Mouse (Mus musculus): ENCODE data around the gene Stab1. TPM values are rescaled to one million over a fixed set of nuclear protein-coding genes. Genes with fewer than 3 reads are reported as not detected.

Gene Stab1
- polyA plus RNA-seq, 1 experiment from 2014 or later = 18.0 TPM

DNA sequence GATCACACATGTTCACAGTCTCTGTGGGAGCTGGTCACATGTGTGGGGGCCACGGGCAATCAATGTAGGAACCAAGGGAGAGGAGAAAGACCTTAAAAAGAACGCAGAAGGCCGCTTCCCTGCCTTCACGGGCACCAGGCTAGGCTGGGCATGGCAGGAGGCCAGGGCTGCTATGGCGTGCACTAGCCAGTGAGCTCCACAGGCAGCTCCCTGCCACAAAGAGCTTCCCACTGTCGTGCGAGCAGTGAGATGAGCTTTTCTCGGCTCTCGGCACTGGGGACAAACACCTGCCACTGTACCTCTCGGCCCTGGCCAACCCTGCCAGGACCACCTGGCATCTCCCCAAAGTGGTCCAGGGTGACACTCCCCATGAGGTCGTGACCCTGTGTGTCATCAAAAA is 2.9 kb upstream of the Stab1 start:
- WGBS = 91% methylated on average over 11 of the region's 11 CpGs
- DNase-seq (ENCODE audit: low spot score) = no peak
- H3K27me3 ChIP-seq (ENCODE audit: low read depth, poor library complexity, severe bottlenecking) = no peaks in the 10 kb centered on the region
- no peak overlapping the region for H3K4me3 ChIP-seq
- no peaks in the 10 kb centered on the region for H3K9me3 ChIP-seq (replicated peaks)
- no peak overlapping the region for H3K27ac ChIP-seq (replicated peaks)
- peaks cover 70% of the 10 kb centered on the region for H3K36me3 ChIP-seq
- H3K4me1 ChIP-seq = peaks cover 14% of the 10 kb centered on the region

DNA sequence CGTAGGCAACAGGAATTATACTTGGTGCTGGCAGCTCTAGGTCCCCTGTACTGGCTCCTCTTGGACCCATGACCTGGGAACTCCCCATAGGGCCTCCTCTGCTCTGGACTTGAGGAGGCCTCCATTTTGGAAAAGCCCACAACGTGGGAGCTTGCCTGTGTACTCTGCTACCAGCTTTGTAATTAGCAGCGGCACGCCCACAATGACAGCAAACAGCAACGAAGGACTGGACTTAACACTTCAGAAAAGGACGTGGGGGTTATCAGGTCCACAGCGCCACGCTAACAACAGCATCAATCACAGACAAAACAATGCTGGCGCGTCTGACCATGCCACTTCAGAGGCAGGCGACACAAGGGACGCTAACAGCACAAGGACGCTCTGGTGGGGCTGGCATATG is 2.5 kb upstream of the Stab1 start:
- H3K36me3 ChIP-seq = peaks cover 66% of the 10 kb centered on the region
- H3K27me3 ChIP-seq (ENCODE audit: low read depth, poor library complexity, severe bottlenecking) = no peaks in the 10 kb centered on the region
- peaks cover 18% of the 10 kb centered on the region for H3K4me1 ChIP-seq
- no peaks in the 10 kb centered on the region for H3K9me3 ChIP-seq (replicated peaks)
- 93% methylated on average over 13 of the region's 13 CpGs for WGBS
- no peak overlapping the region for H3K4me3 ChIP-seq
- DNase-seq (ENCODE audit: low spot score) = no peak
- H3K27ac ChIP-seq (replicated peaks) = no peak overlapping the region

DNA sequence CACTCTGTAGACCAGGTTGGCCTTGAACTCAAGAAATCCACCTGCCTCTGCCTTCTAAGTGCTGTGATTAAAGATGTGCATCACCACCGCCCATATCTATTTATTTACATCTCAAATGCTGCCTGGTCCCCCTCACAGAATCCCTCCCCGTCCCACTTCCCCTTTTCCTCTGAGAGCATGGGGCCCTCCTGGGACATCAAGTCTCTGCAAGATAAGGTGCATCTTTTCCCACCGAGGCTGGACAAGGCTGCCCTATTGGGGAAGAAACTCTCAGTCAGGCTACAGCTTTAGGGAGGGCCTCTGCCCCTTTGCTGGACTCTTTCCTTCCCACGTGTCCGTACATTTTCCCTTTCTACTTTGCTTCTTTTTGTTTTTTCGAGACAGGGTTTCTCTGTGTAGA is 1.1 kb upstream of the Stab1 start:
- Histone ChIP-seq H3K9me3 (replicated peaks) (no peaks in the 10 kb centered on the region), H3K4me3 (no peak overlapping the region), H3K27ac (replicated peaks) (no peak overlapping the region), H3K27me3 (ENCODE audit: low read depth, poor library complexity, severe bottlenecking) (no peaks in the 10 kb centered on the region), H3K36me3 (peaks cover 51% of the 10 kb centered on the region), H3K4me1 (peaks cover 24% of the 10 kb centered on the region)
- no peak for DNase-seq (ENCODE audit: low spot score)
- WGBS = 90% methylated on average over 6 of the region's 6 CpGs

DNA sequence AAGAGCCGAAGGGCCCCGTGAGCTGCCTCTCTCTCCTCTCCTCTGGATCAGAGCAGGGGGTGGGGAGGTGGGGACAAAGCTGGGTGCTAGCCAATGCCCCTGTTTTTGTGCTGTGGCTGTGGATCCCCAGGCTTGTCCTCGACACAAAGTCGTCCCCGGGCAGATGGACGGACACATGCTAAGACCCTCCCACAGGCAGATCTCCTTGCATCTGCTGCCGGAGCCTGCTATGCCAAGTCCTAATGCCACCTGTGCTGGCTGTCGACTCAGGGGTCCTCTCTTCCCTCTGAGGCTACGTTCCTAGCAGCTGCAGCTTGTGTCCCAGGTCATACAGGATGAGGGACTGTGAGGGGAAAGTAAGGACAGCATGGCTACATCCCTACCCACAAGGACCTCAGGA is 1.6 kb downstream of the Stab1 start:
- H3K4me3 ChIP-seq = peak overlapping the region; percentile 20
- H3K4me1 ChIP-seq = peaks cover 28% of the 10 kb centered on the region
- DNase-seq (ENCODE audit: low spot score) = no peak
- H3K36me3 ChIP-seq = peaks cover 24% of the 10 kb centered on the region
- no peaks in the 10 kb centered on the region for H3K27me3 ChIP-seq (ENCODE audit: low read depth, poor library complexity, severe bottlenecking)
- 76% methylated on average over 9 of the region's 9 CpGs for WGBS
- H3K27ac ChIP-seq (replicated peaks) = peak overlapping the region; percentile 47
- no peaks in the 10 kb centered on the region for H3K9me3 ChIP-seq (replicated peaks)

DNA sequence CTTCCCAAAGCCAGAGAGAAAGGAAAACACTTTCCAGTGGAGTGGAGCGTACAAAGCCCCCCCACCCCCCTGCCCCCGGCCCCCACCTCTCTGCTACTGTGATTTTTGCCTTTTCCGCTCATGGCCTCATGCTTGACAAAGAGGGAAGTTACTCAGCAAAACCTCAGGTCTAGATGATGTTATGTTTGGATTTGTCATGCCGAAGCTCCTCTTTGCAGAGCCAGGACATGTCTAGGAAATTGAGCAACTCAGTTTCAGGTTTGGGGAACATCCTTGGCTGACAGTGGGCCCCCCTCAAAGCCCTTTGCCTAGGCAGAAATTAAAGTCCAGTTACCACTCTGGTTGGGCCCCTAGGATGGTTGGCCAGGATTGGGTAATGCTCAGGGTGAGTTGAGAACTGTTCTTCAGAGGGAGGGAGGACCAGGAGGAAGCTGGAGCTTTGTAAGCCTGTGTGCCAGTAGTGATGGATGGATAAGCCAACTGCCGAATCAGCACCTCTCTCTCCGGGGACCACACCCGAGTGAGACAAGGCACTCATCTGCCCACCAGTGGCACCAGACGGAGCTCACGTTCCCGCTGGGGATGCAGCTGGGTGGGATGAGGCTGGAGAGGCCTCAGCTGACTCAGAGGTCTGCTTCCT is 2.3 kb downstream of the Stab1 start:
- DNase-seq (ENCODE audit: low spot score) = no peak
- Histone ChIP-seq H3K27ac (replicated peaks) (peak overlapping the region; percentile 47), H3K4me1 (peaks cover 32% of the 10 kb centered on the region), H3K4me3 (no peak overlapping the region), H3K9me3 (replicated peaks) (no peaks in the 10 kb centered on the region), H3K36me3 (peaks cover 17% of the 10 kb centered on the region), H3K27me3 (ENCODE audit: low read depth, poor library complexity, severe bottlenecking) (no peaks in the 10 kb centered on the region)
- WGBS = 84% methylated on average over 10 of the region's 10 CpGs

DNA sequence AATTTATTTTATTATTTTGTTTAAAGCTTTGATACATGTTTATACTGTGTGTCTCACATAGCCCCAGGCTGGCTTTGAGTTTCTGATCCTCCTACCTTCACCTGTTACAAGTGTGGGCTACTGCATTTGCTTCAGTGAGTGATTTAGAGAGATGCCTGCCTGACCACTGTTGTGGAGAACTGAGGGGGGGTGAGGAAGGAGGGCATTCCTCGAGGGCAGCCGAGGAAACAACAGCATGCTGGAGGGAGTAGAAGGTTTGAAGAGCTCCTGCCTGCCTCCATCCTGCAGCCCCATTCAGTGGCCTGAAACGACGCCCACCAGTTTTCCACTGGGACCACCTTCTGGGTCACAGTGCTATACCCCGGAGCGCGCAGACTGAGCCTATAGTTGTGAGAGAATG is 3.0 kb downstream of the Stab1 start:
- H3K27ac ChIP-seq (replicated peaks) = no peak overlapping the region

DNA sequence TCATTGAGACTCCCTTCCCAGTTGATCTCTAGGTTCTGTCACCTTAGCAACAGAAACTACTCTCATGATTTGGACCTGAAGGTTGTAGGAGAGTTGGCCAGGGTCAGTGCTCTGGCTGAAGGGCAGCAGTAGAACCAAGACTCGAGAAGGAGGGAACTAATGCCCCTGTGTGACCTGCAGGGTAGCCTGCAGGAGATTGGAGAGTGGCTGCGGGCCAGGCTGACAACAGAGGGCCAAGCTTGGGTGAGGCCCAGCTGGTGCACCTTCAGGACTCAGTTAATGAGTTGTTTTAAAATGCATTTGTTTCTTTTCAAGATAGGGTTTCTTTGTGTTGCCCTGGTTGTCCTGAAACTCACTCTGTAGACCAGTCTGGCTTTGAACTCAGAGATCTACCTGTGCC is 3.4 kb downstream of the Stab1 start:
- Histone ChIP-seq H3K27ac (replicated peaks) (no peak overlapping the region), H3K27me3 (ENCODE audit: low read depth, poor library complexity, severe bottlenecking) (no peaks in the 10 kb centered on the region), H3K36me3 (peaks cover 6% of the 10 kb centered on the region), H3K4me1 (peaks cover 37% of the 10 kb centered on the region), H3K9me3 (replicated peaks) (no peaks in the 10 kb centered on the region), H3K4me3 (no peak overlapping the region)
- DNase-seq (ENCODE audit: low spot score) = no peak
- 79% methylated on average over 2 of the region's 2 CpGs for WGBS

More for the DNA sequence above, 3.0 kb downstream of the Stab1 start:
- H3K4me1 ChIP-seq = peaks cover 35% of the 10 kb centered on the region
- peaks cover 11% of the 10 kb centered on the region for H3K36me3 ChIP-seq
- WGBS = 65% methylated on average over 7 of the region's 7 CpGs
- no peak overlapping the region for H3K4me3 ChIP-seq
- H3K27me3 ChIP-seq (ENCODE audit: low read depth, poor library complexity, severe bottlenecking) = no peaks in the 10 kb centered on the region
- no peak for DNase-seq (ENCODE audit: low spot score)
- no peaks in the 10 kb centered on the region for H3K9me3 ChIP-seq (replicated peaks)

DNA sequence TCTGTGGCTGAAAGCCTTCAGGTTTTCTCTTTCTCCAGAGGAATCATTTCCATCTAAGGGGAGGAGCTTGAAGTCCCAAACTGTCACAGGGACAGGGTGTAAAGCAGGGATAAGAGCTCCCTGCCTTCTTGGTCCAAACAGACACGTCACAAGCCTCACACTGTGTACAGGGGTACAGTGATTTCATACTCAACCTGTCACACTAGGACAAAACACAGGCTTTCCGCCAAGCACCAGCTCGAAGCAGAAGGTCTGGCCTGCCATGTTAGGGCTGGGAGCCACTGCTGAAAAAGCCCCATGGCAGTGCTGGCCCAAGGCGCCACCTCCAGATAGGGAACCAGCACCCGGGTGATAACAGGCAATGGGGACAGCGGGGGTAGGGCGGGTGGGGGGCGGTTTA is 4.4 kb downstream of the Stab1 start:
- 87% methylated on average over 8 of the region's 8 CpGs for WGBS
- no peak overlapping the region for H3K27ac ChIP-seq (replicated peaks)
- no peak overlapping the region for H3K4me3 ChIP-seq
- no peaks in the 10 kb centered on the region for H3K36me3 ChIP-seq
- peaks cover 37% of the 10 kb centered on the region for H3K4me1 ChIP-seq
- no peak for DNase-seq (ENCODE audit: low spot score)
- no peaks in the 10 kb centered on the region for H3K27me3 ChIP-seq (ENCODE audit: low read depth, poor library complexity, severe bottlenecking)
- no peaks in the 10 kb centered on the region for H3K9me3 ChIP-seq (replicated peaks)

DNA sequence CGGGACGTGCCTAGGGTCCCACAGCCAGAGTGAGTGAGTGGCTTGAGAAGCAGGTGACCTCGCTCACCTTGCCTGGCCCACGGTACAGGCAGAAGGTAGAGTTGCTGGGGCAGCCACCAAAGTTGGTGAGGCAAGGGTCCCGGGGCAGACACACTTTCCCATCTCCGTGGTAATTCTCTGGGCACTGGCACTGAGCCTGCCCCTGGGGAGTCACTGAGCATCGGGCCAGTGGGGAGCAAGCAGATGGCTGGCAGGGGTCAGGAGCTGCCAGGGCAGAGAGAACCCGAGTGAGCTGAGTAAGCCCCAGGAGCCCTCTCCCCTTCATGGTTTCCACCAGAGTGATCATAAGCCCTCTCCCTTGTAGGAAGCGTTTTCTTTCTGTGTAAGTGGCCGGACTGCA is 6.8 kb downstream of the Stab1 start:
- DNase-seq (ENCODE audit: low spot score) = no peak
- Histone ChIP-seq H3K4me3 (no peak overlapping the region), H3K27me3 (ENCODE audit: low read depth, poor library complexity, severe bottlenecking) (no peaks in the 10 kb centered on the region), H3K4me1 (peaks cover 29% of the 10 kb centered on the region), H3K36me3 (no peaks in the 10 kb centered on the region), H3K9me3 (replicated peaks) (no peaks in the 10 kb centered on the region), H3K27ac (replicated peaks) (no peak overlapping the region)
- 79% methylated on average over 10 of the region's 10 CpGs for WGBS

DNA sequence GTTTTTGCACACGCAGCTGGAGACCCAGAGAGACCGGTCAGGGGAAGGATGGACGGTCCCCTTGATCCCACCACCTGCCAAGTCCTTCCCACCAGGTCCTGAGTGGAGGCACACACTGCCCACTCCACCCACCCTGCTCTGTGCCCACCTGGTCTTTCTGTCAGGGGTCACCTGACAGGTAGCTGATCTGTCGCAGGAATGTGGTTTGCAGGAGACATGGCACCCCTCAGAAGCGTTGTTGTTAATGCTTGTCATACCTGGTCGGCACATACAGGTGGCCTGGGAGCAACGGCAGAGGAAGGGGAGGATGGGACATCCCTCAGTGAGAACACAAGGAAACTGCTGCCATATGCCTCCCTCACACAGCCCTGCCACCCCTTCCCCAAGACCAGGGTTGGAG is 7.2 kb downstream of the Stab1 start:
- Histone ChIP-seq H3K36me3 (no peaks in the 10 kb centered on the region), H3K4me3 (no peak overlapping the region), H3K27me3 (ENCODE audit: low read depth, poor library complexity, severe bottlenecking) (no peaks in the 10 kb centered on the region), H3K9me3 (replicated peaks) (no peaks in the 10 kb centered on the region), H3K4me1 (peaks cover 25% of the 10 kb centered on the region), H3K27ac (replicated peaks) (no peak overlapping the region)
- DNase-seq (ENCODE audit: low spot score) = no peak
- 89% methylated on average over 7 of the region's 7 CpGs for WGBS

DNA sequence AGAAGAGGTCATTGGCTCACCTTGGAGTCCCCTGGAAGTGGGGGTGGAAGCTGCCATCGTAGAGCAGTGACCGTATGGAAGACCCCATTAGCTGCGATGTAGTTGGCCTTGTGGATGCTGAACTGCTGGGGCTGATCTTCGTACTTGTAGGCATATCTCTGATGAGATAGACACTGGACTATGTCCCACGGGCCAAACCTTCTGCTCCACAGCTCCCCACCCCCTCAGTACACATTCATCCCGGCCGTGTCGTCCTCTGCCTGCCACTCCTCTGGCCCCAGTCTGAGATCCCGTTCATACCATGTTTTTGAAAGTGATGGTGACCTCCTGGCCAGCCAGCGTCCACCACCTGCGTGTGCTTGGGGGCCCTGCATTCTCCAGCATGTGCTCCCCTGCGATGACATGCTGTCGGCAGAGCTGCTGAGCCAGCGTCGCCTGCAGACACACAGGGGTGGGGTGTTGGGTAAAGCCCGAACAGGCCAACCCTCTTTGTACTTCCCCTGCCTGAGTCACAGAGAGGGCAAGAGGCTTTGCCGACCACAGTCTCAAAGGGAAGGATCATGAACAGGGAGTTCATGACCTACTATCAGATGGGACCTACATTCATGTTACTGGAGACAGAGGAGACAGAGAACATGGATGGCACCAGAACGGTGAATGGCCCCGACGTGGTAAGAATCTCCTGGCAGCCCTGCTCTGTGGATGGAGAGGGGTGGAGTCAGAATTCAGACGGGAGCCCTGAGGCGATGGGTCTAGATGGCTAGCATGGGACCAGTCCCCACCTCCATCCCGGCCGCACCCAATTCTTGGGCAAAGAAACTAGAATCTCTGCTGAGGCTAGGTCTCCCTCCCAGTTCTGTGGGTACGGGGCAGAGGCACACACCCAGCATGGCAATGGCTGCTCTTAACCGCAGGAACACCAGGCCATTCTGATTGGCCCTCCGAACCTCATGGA is 8.0 kb downstream of the Stab1 start:
- Histone ChIP-seq H3K27ac (replicated peaks) (no peak overlapping the region), H3K36me3 (no peaks in the 10 kb centered on the region)
- WGBS = 86% methylated on average over 27 of the region's 27 CpGs

DNA sequence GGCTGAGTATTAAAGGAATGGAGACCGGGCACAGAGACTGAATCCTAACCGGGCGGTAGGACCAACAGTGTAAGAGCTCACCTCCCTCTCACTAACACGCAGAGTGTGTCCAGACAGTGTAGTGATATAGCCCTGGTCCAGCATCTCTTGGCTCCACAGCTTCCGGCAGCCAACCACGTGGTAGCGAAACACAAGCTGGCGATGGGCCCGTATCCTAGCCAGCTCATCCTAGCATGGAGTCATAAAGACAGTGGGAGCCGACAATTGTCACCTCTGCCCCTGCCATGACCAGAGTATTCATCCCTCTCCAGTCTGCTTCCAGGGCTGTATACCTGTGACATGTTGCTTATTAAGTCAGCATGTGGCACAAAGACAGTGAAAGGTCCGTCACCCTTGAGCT is 22.7 kb downstream of the Stab1 start:
- Histone ChIP-seq H3K27ac (replicated peaks) (no peak overlapping the region), H3K9me3 (replicated peaks) (no peaks in the 10 kb centered on the region), H3K4me3 (no peak overlapping the region), H3K36me3 (peaks cover 30% of the 10 kb centered on the region), H3K4me1 (0 out of 2 replicates have a peak, but pooled peaks cover 3% of the 10 kb centered on the region), H3K27me3 (ENCODE audit: low read depth, poor library complexity, severe bottlenecking) (no peaks in the 10 kb centered on the region)
- WGBS = 91% methylated on average over 11 of the region's 11 CpGs
- no peak for DNase-seq (ENCODE audit: low spot score)

More for the DNA sequence above, 8.0 kb downstream of the Stab1 start:
- Histone ChIP-seq H3K4me3 (no peak overlapping the region), H3K4me1 (peaks cover 19% of the 10 kb centered on the region), H3K27me3 (ENCODE audit: low read depth, poor library complexity, severe bottlenecking) (no peaks in the 10 kb centered on the region), H3K9me3 (replicated peaks) (no peaks in the 10 kb centered on the region)
- no peak for DNase-seq (ENCODE audit: low spot score)

DNA sequence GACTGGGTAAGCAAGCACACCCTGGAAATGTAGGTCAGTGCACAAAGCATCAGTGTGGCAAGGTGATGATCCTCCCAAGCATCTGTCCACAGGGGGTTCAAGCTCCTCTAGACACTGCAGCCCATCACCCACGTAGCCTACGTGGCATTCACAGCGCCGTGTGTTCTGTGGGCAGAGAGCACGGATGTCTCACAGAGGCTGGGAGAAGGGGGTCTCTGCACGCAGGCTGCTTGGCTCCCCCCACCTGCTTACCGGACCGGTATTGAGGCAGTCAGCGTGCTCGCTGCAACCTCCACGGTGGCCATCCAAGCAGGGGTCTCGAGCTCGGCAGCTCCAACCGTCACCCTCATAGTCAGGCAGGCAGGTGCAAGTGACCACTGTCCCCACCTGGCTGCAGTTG is 27.4 kb downstream of the Stab1 start:
- 0 out of 2 replicates have a peak, but pooled peaks cover 5% of the 10 kb centered on the region for H3K4me1 ChIP-seq
- H3K36me3 ChIP-seq = peaks cover 76% of the 10 kb centered on the region
- no peaks in the 10 kb centered on the region for H3K9me3 ChIP-seq (replicated peaks)
- no peak for DNase-seq (ENCODE audit: low spot score)
- H3K27ac ChIP-seq (replicated peaks) = no peak overlapping the region
- no peak overlapping the region for H3K4me3 ChIP-seq
- H3K27me3 ChIP-seq (ENCODE audit: low read depth, poor library complexity, severe bottlenecking) = no peaks in the 10 kb centered on the region
- 95% methylated on average over 14 of the region's 14 CpGs for WGBS
